ENCODE assay signal across 8 mouse cellular contexts in the genomic region with DNA sequence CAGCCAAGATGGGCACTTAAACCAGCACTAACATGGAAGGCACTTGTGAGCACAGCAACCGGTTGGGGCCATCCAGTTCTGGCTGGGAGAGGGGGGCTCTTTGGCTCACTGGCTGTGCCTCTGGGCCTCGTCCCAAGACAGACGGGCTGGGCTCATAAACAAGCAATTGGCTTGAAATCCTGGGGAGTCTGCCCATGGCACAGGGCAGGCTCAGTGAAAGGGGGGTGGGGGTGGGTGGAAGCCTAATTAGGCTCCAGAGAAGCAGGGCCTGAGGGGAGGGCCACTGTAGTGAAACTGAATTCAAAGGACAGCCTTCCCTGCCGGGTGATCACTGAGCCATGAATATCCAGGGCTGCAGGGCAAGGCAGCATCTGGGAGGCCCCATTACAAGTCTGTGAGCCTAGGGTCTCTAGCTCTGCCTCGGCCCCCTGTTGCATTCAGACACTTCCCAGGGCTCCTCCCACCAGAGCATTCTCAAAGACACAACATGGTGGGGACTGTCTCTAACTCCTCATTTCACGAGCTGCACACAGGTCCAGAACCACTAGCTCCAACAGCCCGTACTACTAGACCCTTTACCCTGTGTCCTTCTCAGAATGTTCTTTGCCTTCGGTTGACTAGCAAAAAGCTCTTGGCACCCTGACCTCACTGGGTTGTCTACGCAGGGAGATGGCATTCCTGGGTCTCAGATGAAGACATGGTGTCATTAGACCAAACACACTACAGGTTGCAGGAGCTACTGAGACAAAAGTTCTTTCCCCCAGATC. TPM values are rescaled to one million over a fixed set of nuclear protein-coding genes. Genes with fewer than 3 reads are reported as not detected.
DNase-seq lines count a peak whose midpoint lies in the region; ATAC-seq lines count a peak whose summit lies in the region.

No protein-coding gene starts in this region.

- peak; percentile 89 for ATAC-seq in forebrain, embryonic 14.5 days
- peak; percentile 81 for ATAC-seq in midbrain, embryonic 13.5 days

- no peaks in the 10 kb centered on the region for H3K36me3 ChIP-seq in forebrain, embryonic 14.5 days (ENCODE audit: control insufficient read depth, insufficient read depth, low read length)
- no peaks in the 10 kb centered on the region for H3K36me3 ChIP-seq in midbrain, embryonic 13.5 days

- peak overlapping the region; percentile 45 for H3K4me2 ChIP-seq in forebrain, embryonic 14.5 days (ENCODE audit: low read length)
- peak overlapping the region; percentile 35 for H3K4me2 ChIP-seq in midbrain, embryonic 13.5 days (replicated peaks)

- H3K4me3 ChIP-seq in forebrain, embryonic 14.5 days (ENCODE audit: low read depth, low read length) = no peak overlapping the region
- no peak overlapping the region for H3K4me3 ChIP-seq in midbrain, embryonic 13.5 days (replicated peaks)

- peak overlapping the region; percentile 42; the same call in 1 of the 2 replicates for H3K9ac ChIP-seq in forebrain, embryonic 14.5 days (ENCODE audit: low read length)
- H3K9ac ChIP-seq in midbrain, embryonic 13.5 days (replicated peaks) = no peak overlapping the region; the same call in 1 of the 2 replicates

- no peaks in the 10 kb centered on the region for H3K9me3 ChIP-seq in forebrain, embryonic 14.5 days (replicated peaks; ENCODE audit: control insufficient read depth, low read length)
- H3K9me3 ChIP-seq in midbrain, embryonic 13.5 days = no peaks in the 10 kb centered on the region

- no peaks in the 10 kb centered on the region for H3K27me3 ChIP-seq in forebrain, embryonic 14.5 days (replicated peaks; ENCODE audit: control insufficient read depth, insufficient read depth, low read length)
- no peaks in the 10 kb centered on the region for H3K27me3 ChIP-seq in midbrain, embryonic 13.5 days

- peak; percentile 50 for DNase-seq in adrenal gland, postnatal 10 days
- DNase-seq in adrenal gland, postnatal 36 days = no peak
- peak; percentile 78 for DNase-seq in Muller cell, postnatal 12 days (ENCODE audit: inconsistent ontology term)
- peak; percentile 93 for DNase-seq in forebrain, embryonic 14.5 days (ENCODE audit: low spot score)
- peak; percentile 34 for DNase-seq in kidney, postnatal 14 days
- DNase-seq in B cell, adult 2 months = no peak
- no peak for DNase-seq in yolk sac, embryonic 10.5 days (ENCODE audit: low spot score)

- peak overlapping the region; percentile 95 for H3K27ac ChIP-seq in forebrain, embryonic 14.5 days (ENCODE audit: low read depth, low read length)
- peak overlapping the region; percentile 90 for H3K27ac ChIP-seq in midbrain, embryonic 13.5 days

- H3K4me1 ChIP-seq in forebrain, embryonic 14.5 days (ENCODE audit: control insufficient read depth, insufficient read depth, low read length) = peaks cover 30% of the 10 kb centered on the region
- H3K4me1 ChIP-seq in midbrain, embryonic 13.5 days (replicated peaks) = peaks cover 65% of the 10 kb centered on the region

- 4% methylated on average over 9 of the region's 9 CpGs for WGBS in forebrain, embryonic 14.5 days
- 7% methylated on average over 9 of the region's 9 CpGs for WGBS in midbrain, embryonic 13.5 days

RNA-seq across cellular contexts. Expression of a gene that starts 40.5 kb away (rescaled TPM):
- 10 to 100 TPM; 87.9 to 89.8 TPM for total RNA-seq in adrenal gland, postnatal 10 days (2021)
- total RNA-seq in adrenal gland, postnatal 36 days (2021) = 10 to 100 TPM; 48.9 to 70.7 TPM
- polyA plus RNA-seq in forebrain, embryonic 14.5 days (2014; fragmentation: Nextera tagmentation; extraction: Ambion mirVana) = 95.8 and 113 TPM in 2 replicates
- 136 and 138 TPM in 2 replicates for polyA plus RNA-seq in midbrain, embryonic 13.5 days (2015; fragmentation: Nextera tagmentation; extraction: Ambion mirVana)

Comparison
In these comparisons a context has a peak if more than half of its experiments do, and no peak if none do; other contexts are left out.
1. DNase-seq: peak in adrenal gland, postnatal 10 days (single experiment), Muller cell, postnatal 12 days (single experiment), forebrain, embryonic 14.5 days (single experiment) and kidney, postnatal 14 days (single experiment); none in adrenal gland, postnatal 36 days (0 of 2), B cell, adult 2 months (0 of 2) and yolk sac, embryonic 10.5 days (single experiment).